Mouse (Mus musculus): ENCODE data around the gene Nfix.

Gene Nfix

GRCm38 (mm10) chr8:84781686-84782505, 18.2 kb downstream of the Nfix start:
- no peak for DNase-seq (ENCODE audit: low spot score)

GRCm38 (mm10) chr8:84780949-84781680, 19.0 kb downstream of the Nfix start:
- DNase-seq (ENCODE audit: low spot score): no peak

GRCm38 (mm10) chr8:84780225-84780555, 20.0 kb downstream of the Nfix start:
- DNase-seq (ENCODE audit: low spot score): no peak

GRCm38 (mm10) chr8:84779519-84780224, 20.5 kb downstream of the Nfix start:
- DNase-seq (ENCODE audit: low spot score): no peak

GRCm38 (mm10) chr8:84778638-84779380, 21.3 kb downstream of the Nfix start:
- no peak for DNase-seq (ENCODE audit: low spot score)

GRCm38 (mm10) chr8:84777899-84778637, 22.1 kb downstream of the Nfix start:
- DNase-seq (ENCODE audit: low spot score): no peak

- no peak for DNase-seq (ENCODE audit: low spot score)
Observed at GRCm38 (mm10) chr8:84776569-84776968, 23.6 kb downstream of the Nfix start.

GRCm38 (mm10) chr8:84775621-84776113, 24.5 kb downstream of the Nfix start:
- no peak for DNase-seq (ENCODE audit: low spot score)

GRCm38 (mm10) chr8:84775105-84775591, 25.0 kb downstream of the Nfix start:
- no peak for DNase-seq (ENCODE audit: low spot score)

- DNase-seq (ENCODE audit: low spot score): peak; percentile 65
Observed at GRCm38 (mm10) chr8:84774473-84774911, 25.7 kb downstream of the Nfix start.

- peak; percentile 83 for DNase-seq (ENCODE audit: low spot score)
Observed at GRCm38 (mm10) chr8:84773833-84774232, 26.3 kb downstream of the Nfix start.

GRCm38 (mm10) chr8:84773304-84773703, 26.8 kb downstream of the Nfix start:
- DNase-seq (ENCODE audit: low spot score): no peak

GRCm38 (mm10) chr8:84772628-84773027, 27.5 kb downstream of the Nfix start:
- DNase-seq (ENCODE audit: low spot score): no peak

- peak; percentile 60 for DNase-seq (ENCODE audit: low spot score)
Observed at GRCm38 (mm10) chr8:84771941-84772378, 28.2 kb downstream of the Nfix start.

GRCm38 (mm10) chr8:84771000-84771687, 29.0 kb downstream of the Nfix start:
- DNase-seq (ENCODE audit: low spot score): no peak

- no peak for DNase-seq (ENCODE audit: low spot score)
Observed at GRCm38 (mm10) chr8:84770100-84770953, 29.8 kb downstream of the Nfix start.

GRCm38 (mm10) chr8:84769324-84769723, 30.8 kb downstream of the Nfix start:
- no peak for DNase-seq (ENCODE audit: low spot score)

GRCm38 (mm10) chr8:84768343-84769095, 31.6 kb downstream of the Nfix start:
- DNase-seq (ENCODE audit: low spot score): no peak

- no peak for DNase-seq (ENCODE audit: low spot score)
Observed at GRCm38 (mm10) chr8:84767221-84767620, 32.9 kb downstream of the Nfix start.

Measured in testis, postnatal 14 days (tissue).